Mouse (Mus musculus) neural tube, embryonic 14.5 days (tissue): ENCODE data around the gene Ralgapa2. TPM values are rescaled to one million over a fixed set of nuclear protein-coding genes. Genes with fewer than 3 reads are reported as not detected.
A peak's percentile ranks its signal among the peaks of the same experiment; 100 is the strongest.

Experiments
- ATAC-seq: fragments of 200-750 bp; cut with Nextera tagmentation; 2 replicates; pipeline ENCODE4 v1.8.0; 2017; ENCODE audit warnings: low read depth, mild to moderate bottlenecking, moderate TSS enrichment, moderate library complexity
- H3K27ac ChIP-seq: fragments of 300-500 bp; sonication (generic); 2 replicates; pipeline ENCODE4 v1.5.1; 2014; ENCODE audit warnings: low read depth, mild to moderate bottlenecking, control low read depth, low read length, moderate library complexity, mixed read lengths
- H3K27me3 ChIP-seq: fragments of 300-500 bp; sonication (generic); 2 replicates; pipeline ENCODE4 v1.6.1; 2014; ENCODE audit warnings: low read length; ENCODE audit not compliant: control insufficient read depth, insufficient read depth
- H3K36me3 ChIP-seq: fragments of 300-500 bp; sonication (generic); 2 replicates; pipeline ENCODE4 v1.6.1; 2014; ENCODE audit warnings: low read length, mixed read lengths; ENCODE audit not compliant: control insufficient read depth, insufficient read depth
- H3K4me1 ChIP-seq: fragments of 300-500 bp; sonication (generic); 2 replicates; pipeline ENCODE4 v1.6.1; 2014; ENCODE audit warnings: low read length; ENCODE audit not compliant: control insufficient read depth, insufficient read depth
- H3K4me2 ChIP-seq: fragments of 300-500 bp; sonication (generic); 2 replicates; pipeline ENCODE4 v1.6.1; 2014; ENCODE audit warnings: mild to moderate bottlenecking, low read depth, low read length, control low read depth
- H3K4me3 ChIP-seq: fragments of 300-500 bp; sonication (generic); 2 replicates; pipeline ENCODE4 v1.5.1; 2014; ENCODE audit warnings: low read depth, low read length, control low read depth, mixed read lengths
- H3K9ac ChIP-seq: fragments of 300-500 bp; sonication (generic); replicated peaks from 2 replicates; pipeline ENCODE4 v1.6.1; 2014; ENCODE audit warnings: low read depth, mild to moderate bottlenecking, control low read depth, low read length, mixed read lengths
- H3K9me3 ChIP-seq: fragments of 300-500 bp; sonication (generic); 2 replicates; pipeline ENCODE4 v1.6.1; 2016; ENCODE audit warnings: low read length; ENCODE audit not compliant: control insufficient read depth
- WGBS: fragments of 180-500 bp; shearing (Covaris S2); extraction: QIAGEN DNeasy Blood & Tissue Kit; methylation state at CpG from one replicate; pipeline ENCODE4 v1.1.7; 2014; 5-methylcytosine and 5-hydroxymethylcytosine counted together
- polyA plus RNA-seq: library from polyadenylated mRNA; unstranded; fragments of >200 nt; fragmentation: Nextera tagmentation; extraction: Ambion mirVana; gene quantifications from 2 replicates; pipeline ENCODE4 v1.2.1, GENCODE M21; 2014

The Ralgapa2 gene
- polyA plus RNA-seq, 1 experiment from 2014 or later: 16.1 TPM

GRCm38 (mm10) chr2:146227646-146228045, 284.5 kb downstream of the Ralgapa2 start:
- Histone ChIP-seq H3K27ac (no peak overlapping the region), H3K4me3 (no peak overlapping the region), H3K9me3 (no peaks in the 10 kb centered on the region), H3K36me3 (no peaks in the 10 kb centered on the region), H3K4me1 (peaks cover 3% of the 10 kb centered on the region; the same call in 1 of the 2 replicates), H3K27me3 (peaks cover 14% of the 10 kb centered on the region), H3K9ac (no peak overlapping the region), H3K4me2 (no peak overlapping the region)
- 63% methylated on average over 3 of the region's 3 CpGs for WGBS
- no peak for ATAC-seq

- Histone ChIP-seq H3K27ac (no peak overlapping the region), H3K27me3 (peaks cover 19% of the 10 kb centered on the region)
- 7% methylated on average over 9 of the region's 9 CpGs for WGBS
These were observed 285.7 kb downstream of the Ralgapa2 start for GRCm38 (mm10) chr2:146226484-146226883.

GRCm38 (mm10) chr2:146225818-146226217, 286.3 kb downstream of the Ralgapa2 start:
- no peak overlapping the region for H3K27ac ChIP-seq
- no peak for ATAC-seq

More at GRCm38 (mm10) chr2:146226484-146226883, 285.7 kb downstream of the Ralgapa2 start:
- no peaks in the 10 kb centered on the region for H3K9me3 ChIP-seq
- H3K4me1 ChIP-seq: peaks cover 3% of the 10 kb centered on the region; the same call in 1 of the 2 replicates
- H3K9ac ChIP-seq: no peak overlapping the region
- H3K4me2 ChIP-seq: no peak overlapping the region
- no peak overlapping the region for H3K4me3 ChIP-seq
- no peak for ATAC-seq
- no peaks in the 10 kb centered on the region for H3K36me3 ChIP-seq

GRCm38 (mm10) chr2:146224141-146224540, 288.0 kb downstream of the Ralgapa2 start:
- H3K9me3 ChIP-seq: no peaks in the 10 kb centered on the region
- peaks cover 23% of the 10 kb centered on the region for H3K27me3 ChIP-seq
- H3K36me3 ChIP-seq: no peaks in the 10 kb centered on the region
- H3K27ac ChIP-seq: no peak overlapping the region
- H3K9ac ChIP-seq: no peak overlapping the region; the same call in 1 of the 2 replicates
- no peak for ATAC-seq
- peak overlapping the region; percentile 91 for H3K4me2 ChIP-seq
- whole genome bisulfite sequencing: 5% methylated on average over 7 of the region's 7 CpGs
- peak overlapping the region; percentile 71 for H3K4me3 ChIP-seq
- peaks cover 10% of the 10 kb centered on the region; the same call in 1 of the 2 replicates for H3K4me1 ChIP-seq

More at GRCm38 (mm10) chr2:146225818-146226217, 286.3 kb downstream of the Ralgapa2 start:
- Histone ChIP-seq H3K36me3 (no peaks in the 10 kb centered on the region), H3K9ac (no peak overlapping the region), H3K9me3 (no peaks in the 10 kb centered on the region), H3K27me3 (peaks cover 20% of the 10 kb centered on the region), H3K4me2 (no peak overlapping the region), H3K4me3 (no peak overlapping the region), H3K4me1 (peaks cover 6% of the 10 kb centered on the region; the same call in 1 of the 2 replicates)
- WGBS: 6% methylated on average over 6 of the region's 6 CpGs

- Histone ChIP-seq H3K4me1 (peaks cover 13% of the 10 kb centered on the region; the same call in 1 of the 2 replicates), H3K27me3 (peaks cover 24% of the 10 kb centered on the region), H3K4me3 (peak overlapping the region; percentile 71), H3K4me2 (peak overlapping the region; percentile 91), H3K9me3 (no peaks in the 10 kb centered on the region), H3K27ac (peak overlapping the region; percentile 90), H3K36me3 (no peaks in the 10 kb centered on the region), H3K9ac (peak overlapping the region; percentile 87)
- WGBS: under 1% methylated on average over 70 of the region's 75 CpGs
- peak; percentile 15 for ATAC-seq
These were observed 288.8 kb downstream of the Ralgapa2 start for GRCm38 (mm10) chr2:146223176-146223905.

GRCm38 (mm10) chr2:146222279-146223175, 289.6 kb downstream of the Ralgapa2 start:
- Histone ChIP-seq H3K36me3 (no peaks in the 10 kb centered on the region), H3K9me3 (no peaks in the 10 kb centered on the region), H3K27me3 (peaks cover 21% of the 10 kb centered on the region), H3K27ac (peak overlapping the region; percentile 90), H3K4me2 (peak overlapping the region; percentile 91), H3K9ac (peak overlapping the region; percentile 87), H3K4me3 (peak overlapping the region; percentile 71), H3K4me1 (peaks cover 18% of the 10 kb centered on the region; the same call in 1 of the 2 replicates)
- ATAC-seq: peak; percentile 52
- WGBS: under 1% methylated on average over 101 of the region's 133 CpGs

GRCm38 (mm10) chr2:146221929-146222278, 290.2 kb downstream of the Ralgapa2 start:
- Histone ChIP-seq H3K27ac (peak overlapping the region; percentile 90), H3K9me3 (no peaks in the 10 kb centered on the region), H3K4me1 (peaks cover 18% of the 10 kb centered on the region; the same call in 1 of the 2 replicates), H3K4me2 (peak overlapping the region; percentile 91), H3K27me3 (peaks cover 21% of the 10 kb centered on the region), H3K36me3 (no peaks in the 10 kb centered on the region), H3K9ac (peak overlapping the region; percentile 87), H3K4me3 (peak overlapping the region; percentile 71)
- WGBS: 1% methylated on average over 23 of the region's 44 CpGs
- peak; percentile 82 for ATAC-seq

GRCm38 (mm10) chr2:146221076-146221928, 290.8 kb downstream of the Ralgapa2 start, which contains the start of gene Insm1:
Gene Insm1, plus strand, starts transcription at chr2:146221921.
- no peaks in the 10 kb centered on the region for H3K9me3 ChIP-seq
- H3K4me1 ChIP-seq: peaks cover 18% of the 10 kb centered on the region; the same call in 1 of the 2 replicates
- H3K4me2 ChIP-seq: peak within 1 kb of the TSS; percentile 91
- no peaks in the 10 kb centered on the region for H3K36me3 ChIP-seq
- H3K27ac ChIP-seq: peak within 1 kb of the TSS; percentile 90
- ATAC-seq: peak; percentile 69
- peak within 1 kb of the TSS; percentile 71 for H3K4me3 ChIP-seq
- peak within 1 kb of the TSS; percentile 87 for H3K9ac ChIP-seq
- H3K27me3 ChIP-seq: peaks cover 20% of the 10 kb centered on the region
- WGBS: under 1% methylated on average over 68 of the region's 86 CpGs
